Mouse (Mus musculus) cerebellum, adult 11 months (tissue): ENCODE results near the gene Tuba3a.
"Not testable (repeated sequence)": the region's sequence is repeated elsewhere in the genome, so short reads cannot be mapped to it uniquely, and the experiment has no call there.

Experiments
- DNase-seq: peaks from one replicate; pipeline ENCODE4 v3.0.0; 2022

The Tuba3a gene

DNA sequence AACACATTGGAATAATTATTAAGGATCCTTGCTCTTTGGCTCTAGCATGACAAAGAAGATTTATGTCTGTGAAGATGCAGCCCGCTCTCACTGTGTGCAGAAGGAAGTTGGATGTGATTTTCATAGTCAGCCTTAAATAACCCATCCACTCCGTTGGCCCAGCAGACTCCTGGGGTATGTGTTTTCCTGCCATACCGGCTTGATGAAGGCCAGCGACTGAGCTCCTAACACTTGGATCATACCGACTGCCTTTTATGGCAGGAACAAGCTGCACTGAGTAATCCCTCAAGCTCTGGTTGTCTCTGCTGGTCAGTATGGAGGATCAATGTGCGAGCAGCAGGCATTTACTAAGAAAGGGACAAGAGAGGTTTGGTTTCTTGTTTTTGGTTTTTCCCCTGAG is 19.6 kb upstream of the Tuba3a start:
- DNase-seq = no peak

DNA sequence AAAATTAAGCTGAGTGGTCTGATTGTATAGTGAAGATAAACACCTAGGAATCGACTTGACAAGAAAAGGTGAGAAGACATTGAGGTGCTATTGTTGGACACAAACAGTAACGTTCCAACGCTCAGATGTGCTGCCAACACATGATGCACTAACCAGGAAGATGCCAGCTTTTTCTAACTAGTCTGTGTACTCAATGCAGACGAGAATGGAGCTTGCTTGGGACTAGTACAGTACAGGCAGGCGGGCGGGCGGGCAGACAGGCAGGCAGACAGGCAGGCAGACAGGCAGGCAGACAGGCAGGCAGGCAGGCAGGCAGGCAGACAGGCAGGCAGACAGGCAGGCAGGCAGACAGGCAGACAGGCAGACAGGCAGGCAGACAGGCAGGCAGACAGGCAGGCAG is 18.6 kb upstream of the Tuba3a start:
- DNase-seq = not testable (repeated sequence)

DNA sequence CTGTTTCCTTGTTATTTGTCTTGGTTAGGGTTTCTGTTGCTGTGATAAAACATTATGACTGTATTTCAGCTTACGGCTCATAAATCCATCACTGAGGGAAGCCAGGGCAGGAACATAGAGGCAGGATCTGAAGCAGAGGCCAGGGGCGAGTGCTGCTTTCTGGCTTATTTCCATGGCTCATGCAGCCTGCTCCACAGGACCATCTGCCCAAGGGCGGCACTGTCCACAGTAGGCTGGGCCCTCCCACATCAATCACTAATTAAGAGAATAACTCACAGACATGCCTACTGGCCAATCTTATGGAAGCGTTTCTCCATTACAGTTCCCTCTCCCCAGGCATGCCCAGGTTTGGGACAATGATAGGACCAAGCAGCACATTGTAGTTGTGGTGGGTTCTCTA is 17.4 kb upstream of the Tuba3a start:
- DNase-seq = no peak

DNA sequence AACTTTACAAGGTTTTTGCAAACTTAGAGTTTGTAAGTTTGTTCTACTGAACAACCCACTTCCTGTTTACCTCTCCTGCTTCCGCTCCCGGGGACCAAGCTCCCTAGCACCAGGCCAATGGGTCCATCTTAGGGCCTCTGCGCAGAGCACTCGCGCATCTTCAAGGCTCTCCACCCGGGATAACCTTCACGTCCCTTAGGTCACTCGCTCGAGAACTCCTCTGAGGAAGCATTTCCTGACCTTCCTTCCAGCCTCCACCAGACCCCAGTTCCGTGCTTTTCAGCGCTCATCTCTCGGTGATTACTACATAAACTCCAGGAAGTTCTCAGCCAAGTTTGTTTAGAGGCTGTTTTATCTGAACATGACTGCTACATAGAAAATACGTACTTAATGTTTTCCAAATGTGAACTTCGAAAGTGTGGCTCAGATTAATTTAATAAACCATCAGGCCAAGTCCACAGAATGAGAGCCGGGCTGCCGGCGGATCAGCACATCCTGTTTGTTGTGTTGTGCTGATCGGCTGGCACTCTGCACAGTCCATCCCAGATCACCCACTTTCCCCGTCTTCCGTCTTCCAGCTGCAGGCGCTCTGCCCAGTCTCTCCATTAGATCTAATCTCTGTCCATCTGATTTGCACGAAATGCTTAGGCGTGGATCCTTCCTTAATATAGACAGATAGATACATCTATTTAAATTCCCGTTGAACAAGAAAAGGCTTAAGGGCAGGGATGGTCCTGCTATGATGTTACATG is 16.6 kb upstream of the Tuba3a start:
- DNase-seq = no peak

DNA sequence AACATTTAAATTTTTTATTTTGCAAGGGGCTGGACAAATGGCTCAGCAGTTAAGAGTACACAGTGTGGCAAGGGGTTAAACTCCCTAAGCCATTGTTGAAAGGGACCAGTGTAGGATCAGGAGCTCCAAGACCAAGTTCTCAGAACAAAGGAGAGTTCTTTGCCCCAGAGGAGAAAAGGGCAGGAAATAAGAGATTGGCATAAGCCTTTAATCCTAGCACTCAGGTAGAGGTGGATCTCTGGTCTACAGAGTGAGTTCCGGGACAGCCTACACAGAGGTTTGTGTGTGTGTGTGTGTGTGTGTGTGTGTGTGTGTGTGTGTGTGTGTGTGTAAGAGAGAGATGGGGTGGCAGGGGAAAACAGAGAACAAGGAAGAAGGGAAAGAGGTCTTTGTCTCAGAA is 15.1 kb upstream of the Tuba3a start:
- DNase-seq = no peak

DNA sequence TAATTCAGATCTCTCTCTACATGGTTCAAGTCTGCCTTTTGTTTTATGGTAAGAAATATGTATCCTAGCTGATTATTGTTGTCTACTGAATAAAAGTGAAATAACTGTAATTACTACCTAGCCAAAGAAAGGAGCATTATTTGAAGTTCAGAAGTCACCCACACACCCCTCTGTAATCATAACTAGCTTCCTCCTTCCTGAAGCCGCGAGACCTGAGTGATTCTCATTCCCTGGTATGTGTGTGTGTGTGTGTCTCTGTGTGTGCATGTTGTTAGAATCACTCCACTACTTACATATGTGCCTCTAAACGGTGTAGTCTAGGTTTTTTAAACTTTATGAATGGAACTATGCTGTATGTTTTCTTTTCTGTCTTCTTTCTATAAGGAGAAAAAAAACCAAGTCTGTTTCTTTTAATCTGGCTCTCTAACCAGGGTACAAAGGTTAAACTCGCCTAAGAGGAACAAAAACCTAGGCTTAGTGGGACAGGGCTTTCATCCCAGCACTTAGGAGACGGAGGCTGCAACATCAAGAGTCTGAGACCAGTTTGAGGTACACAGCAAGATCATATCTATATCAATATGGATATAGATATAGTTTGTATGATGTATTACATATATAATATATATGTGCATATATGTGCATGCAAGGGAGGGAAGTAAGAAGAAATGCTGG is 11.4 kb upstream of the Tuba3a start:
- DNase-seq = no peak

DNA sequence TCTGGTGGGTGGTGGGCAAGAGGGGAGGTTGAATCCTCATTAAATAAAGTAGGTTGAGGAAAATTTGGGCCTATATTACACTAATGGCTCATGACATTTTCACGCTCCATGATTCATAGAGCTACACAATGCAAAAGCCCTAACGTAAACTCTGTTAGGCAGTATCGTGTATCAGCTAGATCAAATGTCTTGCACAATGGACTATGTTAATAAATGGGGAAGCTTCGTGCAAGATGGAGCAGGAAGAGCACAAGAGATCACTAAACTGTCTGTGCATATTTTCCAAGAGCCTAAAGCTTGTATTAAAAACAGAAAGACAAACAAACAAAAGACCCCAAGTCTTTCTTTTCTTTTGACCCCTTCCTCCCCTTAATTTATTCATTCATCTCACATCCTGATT is 8.2 kb upstream of the Tuba3a start:
- no peak for DNase-seq

DNA sequence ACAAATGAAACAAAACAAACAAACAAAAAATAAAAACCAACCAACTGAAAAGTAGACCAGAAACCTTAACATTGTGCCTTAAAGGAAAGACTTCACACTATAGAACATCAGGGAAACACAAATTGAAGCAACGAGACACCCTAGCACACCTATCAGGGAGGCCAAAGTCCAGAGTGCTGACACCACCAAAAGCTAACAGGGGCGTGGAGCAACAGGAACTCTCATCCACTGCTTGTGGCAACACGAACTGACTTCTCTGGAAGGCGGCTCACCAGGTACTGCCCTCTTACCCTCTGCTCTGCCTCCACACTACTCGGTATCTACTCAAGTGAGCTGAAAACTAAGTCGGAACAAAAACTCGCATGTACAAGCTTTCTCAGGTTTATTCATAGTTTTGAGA is 6.4 kb upstream of the Tuba3a start:
- no peak for DNase-seq

DNA sequence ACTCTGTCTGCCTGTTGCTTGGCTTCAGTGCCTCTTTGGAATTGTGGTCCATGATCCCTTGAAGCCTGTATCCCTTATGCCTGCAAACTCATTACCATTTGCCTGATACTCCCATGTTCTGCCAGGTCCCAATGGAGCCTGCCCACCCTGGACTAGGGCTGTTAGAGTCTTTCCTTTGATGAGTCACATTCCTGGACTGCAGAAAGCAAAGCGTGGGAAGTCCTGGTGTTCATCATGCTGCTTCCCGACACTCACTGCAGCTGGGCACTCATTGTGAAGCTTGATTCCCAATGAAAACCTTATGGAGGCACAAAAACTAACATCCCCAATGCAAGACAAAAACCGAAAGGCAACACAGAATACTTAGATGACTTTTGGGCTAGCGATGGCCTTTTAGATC is 5.5 kb upstream of the Tuba3a start:
- DNase-seq = no peak

DNA sequence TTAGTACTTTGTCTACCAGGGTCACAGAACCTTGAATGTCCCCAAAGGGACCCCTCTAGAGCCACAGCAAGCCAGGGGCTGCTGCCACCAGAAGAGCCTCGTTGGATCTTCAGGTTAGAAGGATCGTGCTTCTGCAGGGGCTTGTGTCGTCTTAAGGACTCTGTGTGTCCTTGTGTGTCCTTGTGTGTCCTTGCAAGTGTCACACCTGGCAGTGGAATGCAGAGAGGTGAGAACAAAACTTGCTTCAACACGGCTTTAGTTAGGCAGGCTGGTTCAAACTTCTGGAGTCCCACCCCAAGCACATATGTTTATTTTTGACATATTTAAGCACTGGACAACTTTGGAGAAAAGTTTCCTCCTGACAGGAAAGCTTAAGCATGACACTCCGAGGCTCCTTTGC is 2.9 kb upstream of the Tuba3a start:
- DNase-seq = no peak

DNA sequence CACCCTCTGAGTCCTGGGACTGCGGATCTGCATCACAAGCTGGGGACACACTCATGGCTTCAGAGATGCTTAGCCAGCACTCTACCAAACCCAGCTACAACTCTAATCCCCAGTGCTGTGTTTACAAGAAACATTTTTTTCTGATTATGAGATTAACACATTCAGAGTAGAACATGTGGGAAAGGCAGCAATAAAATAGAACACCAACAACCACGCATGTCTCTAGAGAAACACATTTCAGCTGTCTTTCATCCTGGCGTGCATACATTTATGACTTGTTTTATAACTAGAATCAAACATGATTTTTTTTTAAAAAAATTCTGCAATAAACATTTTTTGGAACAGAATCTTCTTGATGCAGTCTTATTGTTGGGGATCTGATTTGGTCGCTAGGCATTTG is 1.1 kb upstream of the Tuba3a start:
- DNase-seq = no peak

DNA sequence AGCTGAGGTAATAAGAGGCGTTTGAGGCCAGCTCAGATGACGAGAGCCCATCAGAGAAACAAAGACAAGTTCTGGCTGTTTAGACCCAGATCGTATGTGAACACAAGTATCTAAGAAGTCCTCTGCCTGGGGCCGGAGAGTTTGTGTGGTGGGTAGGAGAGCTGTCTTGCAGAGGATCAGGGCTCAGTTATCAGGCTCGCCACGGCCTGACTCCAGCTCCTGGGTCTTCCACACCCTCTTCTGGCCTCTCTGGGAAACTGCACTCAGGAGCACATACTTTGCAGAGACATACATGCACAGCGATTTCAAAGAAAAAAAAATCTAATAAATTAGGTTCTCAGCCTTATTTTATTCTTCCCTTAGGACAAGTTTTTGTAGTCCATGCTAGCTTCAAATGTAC is 1.1 kb downstream of the Tuba3a start:
- no peak for DNase-seq

DNA sequence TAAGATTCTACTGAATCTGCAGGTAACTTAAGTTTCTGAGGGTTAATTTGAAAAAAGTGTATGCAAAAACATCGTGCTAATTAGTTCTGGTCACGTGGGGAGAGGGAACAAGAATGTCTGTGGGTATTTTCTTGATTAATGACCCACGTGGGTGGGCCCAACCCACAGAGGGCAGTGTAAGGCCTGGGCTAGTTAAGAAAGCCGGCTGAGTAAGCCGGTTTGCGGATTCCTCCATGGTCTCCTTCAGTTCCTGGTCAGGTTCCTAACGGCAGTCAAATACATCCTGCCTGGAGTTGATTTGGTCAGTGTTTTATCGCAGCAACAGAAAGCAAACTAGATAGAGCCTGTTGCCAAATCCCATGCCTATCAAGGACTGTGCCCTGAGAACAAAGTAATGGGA is 1.6 kb downstream of the Tuba3a start:
- DNase-seq = no peak

DNA sequence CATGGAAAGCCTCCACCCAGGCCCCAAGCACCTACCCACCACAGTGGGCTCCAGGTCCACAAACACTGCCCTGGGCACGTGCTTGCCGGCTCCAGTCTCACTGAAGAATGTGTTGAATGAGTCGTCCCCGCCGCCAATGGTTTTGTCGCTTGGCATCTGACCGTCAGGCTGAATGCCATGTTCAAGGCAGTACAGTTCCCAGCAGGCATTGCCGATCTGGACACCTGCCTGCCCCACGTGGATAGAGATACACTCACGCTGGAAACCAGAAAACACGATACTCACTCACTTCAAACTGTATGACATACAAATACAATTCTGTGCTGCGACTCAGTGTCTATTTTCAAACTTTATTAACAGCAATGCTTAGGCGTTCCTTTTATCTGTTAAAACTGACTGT is 3.1 kb downstream of the Tuba3a start:
- not testable (repeated sequence) for DNase-seq

DNA sequence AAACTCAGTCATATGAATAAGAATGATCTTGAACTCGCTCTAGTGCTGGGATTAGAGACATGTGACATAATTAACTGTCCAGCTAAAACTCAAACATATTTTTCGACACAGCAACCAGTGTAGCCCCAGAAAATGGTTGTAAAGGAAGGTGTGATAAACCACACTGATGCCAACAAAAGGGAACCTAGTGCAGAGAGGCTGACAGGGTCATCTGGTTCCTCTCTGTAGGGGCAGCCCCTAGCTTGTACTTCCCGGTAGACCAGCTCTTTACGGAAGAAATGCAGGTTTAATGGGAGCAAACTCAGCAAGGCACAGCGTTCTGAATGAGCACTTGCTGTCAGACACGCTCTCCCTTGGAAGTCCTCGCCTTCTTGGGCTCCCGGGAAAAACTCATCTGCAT is 6.1 kb downstream of the Tuba3a start:
- DNase-seq = no peak

DNA sequence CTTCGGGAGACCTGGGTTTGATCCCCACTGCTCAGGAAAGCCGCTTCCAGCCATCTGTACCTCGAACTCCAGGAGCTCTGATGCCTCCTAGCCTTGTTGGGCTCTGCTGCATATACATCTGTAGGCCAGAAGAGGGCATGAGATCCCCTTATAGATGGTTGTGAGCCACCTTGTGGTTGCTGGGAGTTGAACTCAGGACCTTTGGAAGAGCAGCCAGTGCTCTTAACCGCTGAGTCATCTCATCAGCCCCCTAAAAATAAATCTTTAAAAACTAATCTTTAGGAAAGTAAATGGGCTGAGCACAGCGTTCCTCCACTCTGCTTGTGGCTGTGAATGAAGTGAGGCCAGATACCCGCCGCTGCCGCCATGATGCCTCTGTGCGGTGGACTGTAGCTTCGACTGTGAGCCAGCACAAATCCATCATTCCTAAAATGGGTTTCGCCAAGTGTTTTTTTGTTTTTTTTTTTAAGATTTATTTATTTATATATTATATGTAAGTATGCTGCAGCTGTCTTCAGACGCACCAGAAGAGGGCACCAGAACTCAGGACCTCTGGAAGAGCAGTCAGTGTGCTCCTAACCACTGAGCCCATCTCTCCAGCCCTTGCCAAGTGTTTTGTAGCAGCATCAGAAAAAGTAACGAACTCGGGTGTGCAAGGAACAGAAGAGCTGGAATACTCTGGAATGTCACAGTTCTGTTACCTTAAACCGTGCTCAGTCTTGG is 10.8 kb downstream of the Tuba3a start:
- no peak for DNase-seq

DNA sequence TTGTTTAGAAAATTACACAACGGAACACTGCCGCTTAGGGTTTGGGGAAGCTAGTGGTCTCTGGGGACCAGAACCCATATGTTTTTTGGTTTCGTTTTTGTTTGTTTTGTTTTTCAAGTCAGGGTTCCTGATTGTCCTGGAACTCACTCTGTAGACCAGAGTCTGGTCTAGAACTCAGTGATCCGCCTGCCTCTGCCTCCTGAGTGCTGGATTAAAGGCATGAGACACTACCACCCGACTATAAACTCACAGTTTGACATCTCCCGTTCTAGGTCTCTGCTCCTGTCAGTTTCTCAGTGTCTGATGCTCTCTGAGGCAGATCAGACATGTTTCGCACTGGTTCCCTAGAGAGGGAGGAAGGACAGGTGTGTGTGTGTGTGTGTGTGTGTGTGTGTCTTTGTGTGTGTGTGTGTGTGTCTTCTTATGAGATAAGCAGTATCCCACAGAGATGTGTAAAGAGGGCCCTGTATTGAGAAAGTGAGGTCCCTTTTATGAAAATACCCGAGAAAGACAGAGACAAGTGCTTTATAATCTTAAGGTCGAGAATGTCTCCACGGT is 13.5 kb downstream of the Tuba3a start:
- no peak for DNase-seq

DNA sequence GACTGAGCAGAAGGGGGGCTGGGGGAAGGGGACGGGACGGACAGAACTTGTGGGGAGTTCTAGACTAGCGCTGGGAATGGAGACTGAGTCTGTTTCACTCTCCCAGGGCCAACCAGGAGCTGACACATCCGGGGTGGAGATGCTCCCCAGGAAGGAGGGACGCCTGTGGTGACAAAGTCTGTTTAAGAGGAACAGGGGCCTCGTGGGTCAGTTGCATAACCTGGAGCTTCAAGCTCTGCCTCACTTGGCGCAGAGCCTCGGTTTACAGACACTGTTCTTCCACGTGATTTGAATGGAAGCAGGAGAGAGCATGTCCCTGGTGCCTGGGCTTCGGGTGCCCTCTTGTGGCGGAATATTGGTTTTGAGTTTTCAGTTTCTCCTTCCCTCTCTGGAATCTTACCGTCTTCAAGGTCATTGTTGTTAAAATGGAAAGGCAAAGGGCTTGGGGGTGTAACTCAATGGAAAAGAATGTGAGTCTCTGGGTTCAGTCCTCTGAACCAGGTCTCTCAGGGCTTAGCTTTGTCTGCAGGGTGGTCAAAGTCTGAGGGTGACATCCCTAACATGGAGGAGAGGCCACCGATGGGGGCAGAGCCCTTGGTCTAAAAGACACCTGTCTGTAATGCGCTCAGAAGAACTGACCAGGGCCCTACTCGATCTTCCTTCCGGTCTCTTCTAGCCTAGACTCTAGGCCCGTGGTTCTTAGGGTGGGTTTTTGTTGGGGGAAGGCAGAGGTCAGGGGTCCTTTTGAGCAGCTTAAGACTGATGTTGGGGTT is 14.2 kb downstream of the Tuba3a start:
- DNase-seq = peak; percentile 91

DNA sequence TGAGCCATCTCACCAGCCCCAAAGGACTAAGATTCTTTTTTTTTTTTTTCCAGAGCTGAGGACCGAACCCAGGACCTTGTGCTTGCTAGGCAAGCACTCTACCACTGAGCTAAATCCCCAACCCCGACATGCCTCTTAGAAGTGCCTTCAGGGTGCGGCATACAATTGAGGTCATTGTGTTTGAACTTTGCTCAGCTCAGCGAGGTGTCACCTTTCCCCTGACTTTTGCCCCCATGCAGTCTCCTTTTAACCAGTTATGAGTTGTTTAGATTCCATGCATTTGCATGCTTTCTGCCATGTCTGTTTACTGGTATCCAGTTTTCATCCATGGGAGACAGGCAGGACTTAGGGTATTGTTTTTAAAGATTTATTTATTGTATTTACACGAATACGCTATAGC is 17.0 kb downstream of the Tuba3a start:
- no peak for DNase-seq

DNA sequence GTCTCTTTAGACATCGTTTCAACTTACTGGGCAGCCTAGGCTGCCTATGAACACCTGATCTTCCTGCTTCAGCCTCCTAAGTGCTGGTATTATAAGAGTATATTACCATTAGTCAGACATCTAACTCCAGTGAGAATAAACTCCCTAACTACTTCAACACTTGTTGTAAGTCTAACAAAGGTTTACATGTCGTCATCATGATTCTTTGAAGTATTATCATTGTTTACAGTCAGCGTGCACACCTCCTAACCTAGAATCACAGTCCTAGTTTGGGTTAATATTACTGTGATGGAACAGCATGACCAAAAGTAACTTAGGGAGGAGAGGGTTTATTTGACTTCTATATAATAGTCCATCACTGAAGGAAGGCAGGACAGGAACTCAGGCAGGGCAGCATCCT is 18.4 kb downstream of the Tuba3a start:
- DNase-seq = no peak

DNA sequence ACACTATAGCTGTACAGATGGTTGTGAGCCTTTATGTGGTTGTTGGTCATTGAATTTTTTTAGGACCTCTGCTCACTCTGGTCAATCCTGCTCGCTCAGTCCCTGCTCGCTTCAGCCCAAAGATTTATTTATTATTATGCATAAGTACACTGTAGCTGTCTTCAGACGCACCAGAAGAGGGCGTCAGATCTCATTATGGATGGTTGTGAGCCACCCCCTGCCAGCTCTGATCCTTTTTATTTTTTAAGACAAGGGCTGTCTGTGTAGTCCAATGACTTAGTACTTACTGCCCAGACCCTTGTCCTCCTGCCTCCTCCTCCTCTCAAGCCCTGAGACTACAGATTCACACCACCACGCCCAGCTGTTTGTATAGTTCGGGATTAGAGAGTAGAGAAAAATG is 19.2 kb downstream of the Tuba3a start:
- DNase-seq = not testable (repeated sequence)

DNA sequence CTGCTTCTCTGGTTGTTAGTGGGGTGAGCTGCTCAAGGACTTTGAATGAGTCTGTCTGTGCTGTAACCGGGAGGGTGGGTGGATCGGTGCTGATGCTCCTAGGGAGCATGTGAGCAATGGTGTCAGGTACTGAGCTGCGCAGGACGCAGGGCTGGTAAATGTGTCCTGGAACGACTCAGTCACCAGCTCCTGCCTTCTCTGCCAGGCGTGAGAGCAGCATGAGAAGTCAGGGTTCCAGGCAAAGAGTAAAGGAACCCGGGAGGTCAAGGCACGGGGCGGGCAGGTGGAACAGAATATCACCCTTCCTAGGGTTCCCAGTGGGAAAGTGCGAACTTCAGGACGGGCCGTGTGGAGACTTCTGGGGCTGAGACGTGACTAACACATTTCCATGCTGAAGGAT is 19.8 kb downstream of the Tuba3a start:
- no peak for DNase-seq

DNA sequence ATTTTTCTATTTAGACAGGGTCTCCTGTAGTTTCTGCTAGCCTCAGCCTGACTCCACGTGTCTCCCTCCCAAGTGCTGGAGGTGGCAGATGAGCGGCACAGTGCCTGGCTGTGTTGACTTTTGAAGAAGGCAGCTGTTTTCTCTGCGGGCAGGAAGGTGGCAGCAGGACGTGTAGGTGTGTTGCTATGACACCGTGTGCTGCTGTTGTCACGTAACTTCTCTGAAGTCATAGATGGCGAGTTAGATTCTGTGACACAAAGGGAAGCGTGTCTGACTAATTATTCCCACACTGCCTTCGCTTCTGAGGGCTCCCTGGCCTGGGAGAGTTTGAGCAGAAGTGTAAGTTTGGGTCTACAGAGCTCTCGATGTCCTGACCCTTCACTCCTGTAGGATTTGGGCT is 20.6 kb downstream of the Tuba3a start:
- no peak for DNase-seq
